Mouse (Mus musculus): ENCODE measurements at regions not wholly inside any gene's neighbourhood (a gene's known extent, or its start where the extent isn't known, plus 50 kb on each side); places are given as distances from the start of the nearest gene placed in this dataset.
A peak's percentile ranks its signal among the peaks of the same experiment; 100 is the strongest.

DNA sequence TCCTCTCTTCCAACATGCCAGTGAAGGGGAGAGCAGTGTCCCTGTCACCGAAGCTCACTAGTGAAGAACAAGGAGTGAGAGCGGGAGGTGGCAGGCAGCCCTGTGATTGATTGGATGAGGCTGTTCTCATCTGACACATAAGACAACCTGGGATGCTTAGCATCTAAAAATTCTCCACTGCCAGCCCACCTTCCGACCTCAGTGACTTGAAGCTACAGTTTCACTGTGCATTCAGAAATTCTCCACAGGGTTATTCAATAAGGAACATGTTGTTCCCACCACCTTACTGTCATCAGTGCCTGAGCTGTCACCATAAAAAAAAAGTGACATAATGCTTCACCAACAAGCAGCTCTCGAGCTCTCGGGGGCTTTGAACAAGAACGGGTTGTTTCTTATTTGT, 100.0 kb downstream of the Elovl4 start:
- H3K4me1 ChIP-seq (replicated peaks; ENCODE audit: control insufficient read depth in 2 of 2, insufficient read depth in 2 of 2, low read length in 1 of 2), result no peaks in the 10 kb centered on the region
- H3K9me3 ChIP-seq (ENCODE audit: control insufficient read depth, low read length), result no peaks in the 10 kb centered on the region
- ATAC-seq (ENCODE audit: insufficient read depth), result no peak
- H3K27me3 ChIP-seq (ENCODE audit: control insufficient read depth, insufficient read depth, low read length), result no peaks in the 10 kb centered on the region
- no peak overlapping the region for H3K27ac ChIP-seq
- no peak overlapping the region for H3K4me3 ChIP-seq (ENCODE audit: insufficient read depth in 1 of 2, low read depth in 2 of 2, low read length in 2 of 2)
- 64% methylated on average over 6 of the region's 6 CpGs for WGBS (ENCODE audit: insufficient replicate concordance)
- no peaks in the 10 kb centered on the region for H3K36me3 ChIP-seq (replicated peaks; ENCODE audit: control insufficient read depth, insufficient read depth, low read depth)
- DNase-seq (ENCODE audit: low read depth in 3 of 3, low spot score in 3 of 3), result no peak
- H3K4me2 ChIP-seq (ENCODE audit: low read depth), result no peak overlapping the region
- TF ChIP-seq EP300 (IDR thresholded peaks at IDR 0.05; ENCODE audit: low read depth), result no peak
- TF ChIP-seq CTCF (IDR thresholded peaks at IDR 0.05; ENCODE audit: low read depth), result no peak
- no peak overlapping the region for H3K9ac ChIP-seq (replicated peaks)

GRCm38 (mm10) chr9:83704186-83704585, 101.9 kb downstream of the Elovl4 start:
- DNase-seq (ENCODE audit: low read depth in 3 of 3, low spot score in 3 of 3), result no peak
- H3K4me1 ChIP-seq (replicated peaks; ENCODE audit: control insufficient read depth in 2 of 2, insufficient read depth in 2 of 2, low read length in 1 of 2), result no peaks in the 10 kb centered on the region
- no peak for TF ChIP-seq EP300 (IDR thresholded peaks at IDR 0.05; ENCODE audit: low read depth)
- no peak for TF ChIP-seq CTCF (IDR thresholded peaks at IDR 0.05; ENCODE audit: low read depth)
- no peak for ATAC-seq (ENCODE audit: insufficient read depth)
- no peak overlapping the region for H3K9ac ChIP-seq (replicated peaks)
- no peaks in the 10 kb centered on the region for H3K9me3 ChIP-seq (ENCODE audit: control insufficient read depth, low read length)
- no peaks in the 10 kb centered on the region for H3K36me3 ChIP-seq (replicated peaks; ENCODE audit: control insufficient read depth, insufficient read depth, low read depth)
- no peaks in the 10 kb centered on the region for H3K27me3 ChIP-seq (ENCODE audit: control insufficient read depth, insufficient read depth, low read length)
- no peak overlapping the region for H3K4me2 ChIP-seq (ENCODE audit: low read depth)
- no peak overlapping the region for H3K4me3 ChIP-seq (ENCODE audit: insufficient read depth in 1 of 2, low read depth in 2 of 2, low read length in 2 of 2)
- H3K27ac ChIP-seq, result no peak overlapping the region

DNA sequence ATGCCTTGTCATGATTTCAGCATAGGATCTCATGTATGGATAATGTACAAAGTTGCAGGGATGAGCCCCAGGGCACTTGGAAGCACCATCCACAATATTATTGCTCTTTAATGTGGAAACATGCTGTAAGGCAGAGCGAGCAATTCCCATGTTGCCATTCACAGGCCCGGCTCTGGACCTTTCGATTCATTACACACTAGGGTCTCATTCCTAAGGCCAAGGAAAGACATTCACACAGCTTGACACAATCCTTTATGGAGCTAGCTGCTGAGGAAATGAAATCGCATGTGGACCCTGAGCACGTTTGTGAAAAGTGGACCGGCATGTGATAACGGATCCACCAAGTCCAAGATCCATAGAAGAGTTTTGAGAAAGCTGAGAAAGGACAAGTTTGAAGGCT, 105.2 kb downstream of the Elovl4 start:
- H3K36me3 ChIP-seq (replicated peaks; ENCODE audit: control insufficient read depth, insufficient read depth, low read depth), result no peaks in the 10 kb centered on the region
- H3K4me3 ChIP-seq (ENCODE audit: insufficient read depth in 1 of 2, low read depth in 2 of 2, low read length in 2 of 2), result no peak overlapping the region
- no peaks in the 10 kb centered on the region for H3K9me3 ChIP-seq (ENCODE audit: control insufficient read depth, low read length)
- no peak for ATAC-seq (ENCODE audit: insufficient read depth)
- TF ChIP-seq CTCF (IDR thresholded peaks at IDR 0.05; ENCODE audit: low read depth) (no peak), EP300 (IDR thresholded peaks at IDR 0.05; ENCODE audit: low read depth) (no peak)
- DNase-seq (ENCODE audit: low read depth in 3 of 3, low spot score in 3 of 3), result no peak
- H3K27ac ChIP-seq, result no peak overlapping the region
- no peaks in the 10 kb centered on the region for H3K4me1 ChIP-seq (replicated peaks; ENCODE audit: control insufficient read depth in 2 of 2, insufficient read depth in 2 of 2, low read length in 1 of 2)
- H3K27me3 ChIP-seq (ENCODE audit: control insufficient read depth, insufficient read depth, low read length), result no peaks in the 10 kb centered on the region
- H3K4me2 ChIP-seq (ENCODE audit: low read depth), result no peak overlapping the region
- H3K9ac ChIP-seq (replicated peaks), result no peak overlapping the region
- WGBS (ENCODE audit: insufficient replicate concordance), result 77% methylated on average over 7 of the region's 7 CpGs

DNA sequence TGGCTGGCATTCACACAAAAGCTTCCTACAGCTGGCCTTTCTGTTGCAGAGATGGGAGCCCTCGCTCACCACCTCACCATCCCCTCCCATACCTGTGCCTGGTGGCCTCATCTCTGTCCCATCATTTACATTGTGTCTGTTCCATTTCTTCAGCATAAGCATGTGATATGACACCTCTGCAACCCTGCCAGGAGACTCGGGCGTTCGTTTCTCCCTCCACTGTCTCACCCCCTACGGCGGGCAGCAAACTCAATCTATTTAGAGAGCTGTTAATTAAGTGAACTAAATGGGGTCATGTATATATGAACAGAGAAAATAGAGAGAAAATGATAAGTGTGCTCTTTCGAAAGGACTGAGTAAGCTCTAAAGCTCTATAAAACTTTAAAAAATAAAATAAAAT, 106.0 kb downstream of the Elovl4 start:
- TF ChIP-seq EP300 (IDR thresholded peaks at IDR 0.05; ENCODE audit: low read depth) (no peak), CTCF (IDR thresholded peaks at IDR 0.05; ENCODE audit: low read depth) (no peak)
- no peak overlapping the region for H3K27ac ChIP-seq
- H3K4me2 ChIP-seq (ENCODE audit: low read depth), result no peak overlapping the region
- no peak for ATAC-seq (ENCODE audit: insufficient read depth)
- no peaks in the 10 kb centered on the region for H3K9me3 ChIP-seq (ENCODE audit: control insufficient read depth, low read length)
- H3K27me3 ChIP-seq (ENCODE audit: control insufficient read depth, insufficient read depth, low read length), result no peaks in the 10 kb centered on the region
- no peak overlapping the region for H3K9ac ChIP-seq (replicated peaks)
- DNase-seq (ENCODE audit: low read depth in 3 of 3, low spot score in 3 of 3), result no peak
- 73% methylated on average over 7 of the region's 7 CpGs for WGBS (ENCODE audit: insufficient replicate concordance)
- H3K36me3 ChIP-seq (replicated peaks; ENCODE audit: control insufficient read depth, insufficient read depth, low read depth), result no peaks in the 10 kb centered on the region
- no peak overlapping the region for H3K4me3 ChIP-seq (ENCODE audit: insufficient read depth in 1 of 2, low read depth in 2 of 2, low read length in 2 of 2)
- no peaks in the 10 kb centered on the region for H3K4me1 ChIP-seq (replicated peaks; ENCODE audit: control insufficient read depth in 2 of 2, insufficient read depth in 2 of 2, low read length in 1 of 2)

DNA sequence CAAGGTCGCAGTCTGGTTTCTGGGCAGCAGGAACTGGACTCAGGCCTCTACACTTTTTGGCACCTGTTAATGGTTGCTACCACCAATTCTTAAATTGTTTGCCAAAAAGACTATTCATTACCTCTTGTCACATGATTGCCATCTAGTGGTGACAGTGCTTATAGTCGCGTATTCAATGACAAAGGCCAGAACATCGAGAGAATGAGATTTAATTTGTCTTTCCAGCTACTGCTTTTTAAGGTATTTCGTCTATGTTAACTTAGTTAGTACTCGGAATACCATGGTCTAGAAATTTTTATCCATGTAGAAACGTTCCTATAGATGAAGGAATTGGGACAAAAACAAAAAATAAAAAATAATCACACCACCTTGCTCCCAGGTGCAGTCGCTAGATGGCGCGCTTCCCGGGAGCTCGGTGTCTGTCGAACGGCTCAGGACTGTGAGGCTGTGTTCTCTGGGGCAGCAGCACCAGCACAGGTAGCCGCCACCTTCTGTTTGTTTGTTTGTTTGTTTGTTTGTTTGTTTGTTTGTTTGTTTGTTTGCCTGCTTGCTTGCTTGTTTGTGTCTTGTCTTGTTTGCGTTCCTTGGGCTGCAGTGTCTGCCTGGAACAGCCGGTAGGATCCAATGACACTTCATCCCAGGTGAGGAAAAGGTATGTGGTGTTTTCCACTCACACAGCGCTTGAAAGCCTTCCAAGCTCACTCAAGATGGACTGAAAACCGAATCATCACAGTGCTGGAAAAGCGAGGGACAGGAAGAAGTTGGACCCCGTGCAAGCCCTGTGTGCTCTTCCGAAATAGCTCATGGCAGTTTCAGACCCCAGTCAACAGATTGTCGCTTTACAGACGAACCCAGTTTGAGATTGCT, 114.5 kb downstream of the Elovl4 start:
- Histone ChIP-seq H3K27me3 (ENCODE audit: control insufficient read depth, insufficient read depth, low read length) (no peaks in the 10 kb centered on the region), H3K9me3 (ENCODE audit: control insufficient read depth, low read length) (no peaks in the 10 kb centered on the region), H3K4me3 (ENCODE audit: insufficient read depth in 1 of 2, low read depth in 2 of 2, low read length in 2 of 2) (0 out of 4 replicates have a peak overlapping the region, but pooled peaks of 1 of the 2 experiments have one; percentile 3), H3K36me3 (replicated peaks; ENCODE audit: control insufficient read depth, insufficient read depth, low read depth) (no peaks in the 10 kb centered on the region), H3K9ac (replicated peaks) (no peak overlapping the region), H3K27ac (no peak overlapping the region), H3K4me1 (replicated peaks; ENCODE audit: control insufficient read depth in 2 of 2, insufficient read depth in 2 of 2, low read length in 1 of 2) (no peaks in the 10 kb centered on the region), H3K4me2 (ENCODE audit: low read depth) (peak overlapping the region; percentile 23)
- ATAC-seq (ENCODE audit: insufficient read depth), result peak; percentile 53; the same call in 1 of the 2 replicates
- 16% methylated on average over 24 of the region's 24 CpGs for WGBS (ENCODE audit: insufficient replicate concordance)
- TF ChIP-seq CTCF (IDR thresholded peaks at IDR 0.05; ENCODE audit: low read depth) (peak; percentile 82), EP300 (IDR thresholded peaks at IDR 0.05; ENCODE audit: low read depth) (no peak)
- peak; percentile 12 to 42 (median 14) for DNase-seq (ENCODE audit: low read depth in 3 of 3, low spot score in 3 of 3)
